Mouse (Mus musculus) frontal cortex, adult (tissue): ENCODE data around the gene Klc1.

Experiments
- ATAC-seq: cut with Nextera tagmentation; 2 replicates; pipeline ENCODE4 v1.9.2; 2017; ENCODE audit warnings: mild to moderate bottlenecking, moderate library complexity, mixed read lengths; ENCODE audit not compliant: low TSS enrichment

The Klc1 gene

DNA sequence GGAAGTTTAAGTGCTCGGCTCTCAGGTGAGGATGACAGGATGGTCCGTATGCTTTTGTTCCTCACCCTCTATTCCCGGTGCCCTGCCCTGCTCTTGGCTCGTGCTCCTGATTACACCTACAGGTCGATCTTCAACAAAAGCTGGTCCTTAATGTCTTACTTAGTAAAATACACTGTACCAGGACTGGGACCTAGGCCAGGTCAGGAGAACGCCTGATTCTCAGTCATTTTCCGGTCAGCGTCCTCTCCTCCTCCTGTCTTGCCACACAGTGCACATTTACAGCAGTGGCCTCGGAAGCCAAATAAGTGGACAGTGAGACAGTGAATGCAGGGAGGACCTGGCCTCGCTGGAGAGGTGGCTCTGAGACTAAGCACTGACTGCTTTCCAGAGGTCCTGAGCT, 12.0 kb downstream of the Klc1 start:
- ATAC-seq: no peak

GRCm38 (mm10) chr12:111774156-111774555, 15.5 kb downstream of the Klc1 start:
- ATAC-seq: no peak

GRCm38 (mm10) chr12:111774845-111775244, 16.2 kb downstream of the Klc1 start:
- peak; percentile 51 for ATAC-seq

DNA sequence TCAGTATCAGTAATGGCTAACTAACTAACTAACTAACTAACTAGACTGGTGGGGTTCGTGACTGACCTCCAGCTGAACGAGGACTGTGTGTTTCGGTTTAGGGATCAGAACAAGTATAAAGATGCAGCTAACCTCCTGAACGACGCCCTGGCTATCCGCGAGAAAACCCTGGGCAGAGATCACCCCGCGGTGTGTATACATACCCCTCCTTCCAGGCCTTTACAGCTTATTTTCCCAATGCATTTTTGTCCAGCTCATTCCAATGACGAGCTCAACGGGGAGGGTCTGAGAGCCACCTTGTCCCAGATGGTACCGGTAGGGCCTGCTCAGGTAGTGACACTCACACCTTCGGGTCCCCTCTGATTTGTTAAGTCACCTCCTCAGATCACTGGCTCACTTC, 19.3 kb downstream of the Klc1 start:
- no peak for ATAC-seq

GRCm38 (mm10) chr12:111779544-111779943, 20.9 kb downstream of the Klc1 start:
- no peak for ATAC-seq

DNA sequence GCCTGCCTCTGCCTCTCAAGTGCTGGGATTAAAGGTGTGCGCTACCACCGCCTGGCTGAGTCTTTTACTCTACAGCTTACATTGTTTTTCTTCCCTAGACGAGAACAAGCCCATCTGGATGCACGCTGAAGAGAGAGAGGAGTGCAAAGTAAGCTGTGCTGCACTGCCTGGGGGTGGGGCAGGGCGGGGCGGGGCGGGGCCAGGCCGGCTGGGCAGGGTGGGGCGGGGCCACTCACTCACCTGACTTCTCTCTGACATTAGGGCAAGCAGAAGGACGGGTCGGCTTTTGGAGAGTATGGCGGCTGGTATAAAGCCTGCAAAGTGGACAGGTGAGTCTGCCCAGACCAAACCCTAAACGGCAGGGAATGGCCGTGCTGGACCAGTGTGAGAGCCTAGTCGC, 26.5 kb downstream of the Klc1 start:
- ATAC-seq: no peak

- no peak for ATAC-seq
These were observed 28.4 kb downstream of the Klc1 start for GRCm38 (mm10) chr12:111787015-111787414.

GRCm38 (mm10) chr12:111790090-111790489, 31.4 kb downstream of the Klc1 start:
- ATAC-seq: no peak

DNA sequence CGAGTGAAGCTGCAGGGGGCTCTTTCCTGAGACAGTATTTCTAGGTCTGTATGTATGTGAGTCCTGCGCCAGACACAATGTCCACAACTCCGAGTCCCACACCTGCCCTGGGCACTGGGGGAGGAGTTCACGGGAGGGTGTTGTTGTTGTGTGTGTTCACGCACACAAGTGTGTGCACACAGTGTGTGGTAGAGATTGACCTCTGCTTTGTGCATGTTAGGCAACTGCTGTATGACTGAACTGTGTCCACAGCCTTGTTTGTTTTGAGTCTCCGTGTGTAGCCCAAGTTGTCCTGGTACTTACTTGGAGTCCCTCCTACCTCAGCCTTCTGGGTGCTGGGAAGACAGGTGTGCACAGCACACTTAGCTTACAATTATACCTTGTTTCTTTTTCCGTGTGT, 32.0 kb downstream of the Klc1 start:
- no peak for ATAC-seq

DNA sequence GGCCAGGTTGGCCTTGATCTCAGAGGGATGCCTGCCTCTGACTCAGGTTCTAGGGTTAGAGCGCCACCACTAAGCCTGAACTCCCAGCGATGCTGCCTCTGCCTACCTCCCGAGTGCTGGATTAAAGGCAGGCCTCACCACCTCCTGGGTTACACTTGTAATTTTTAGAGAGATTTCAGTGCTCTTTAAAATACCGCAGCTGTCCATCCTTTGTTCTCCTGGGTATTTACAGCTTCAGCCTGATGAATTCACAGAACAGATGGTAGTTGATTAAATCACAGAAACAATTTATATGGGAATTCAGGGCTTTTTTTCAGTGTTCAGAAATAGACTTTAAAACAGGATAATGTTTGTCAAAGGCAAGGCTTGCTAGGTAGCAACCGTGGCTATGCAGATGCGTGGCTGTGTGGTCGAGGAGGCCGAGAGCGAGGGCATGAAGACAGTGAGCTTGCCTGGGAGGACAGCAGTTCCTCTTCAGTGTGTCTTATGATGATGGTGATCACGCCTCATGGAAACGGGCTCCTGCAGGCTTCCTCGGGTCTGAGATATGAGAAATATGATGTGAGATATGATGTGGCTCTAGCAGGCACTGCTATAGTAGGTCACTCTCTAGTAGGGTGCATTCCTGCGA, 32.9 kb downstream of the Klc1 start:
- peak; percentile 38 for ATAC-seq

GRCm38 (mm10) chr12:111794102-111794501, 35.5 kb downstream of the Klc1 start:
- peak; percentile 78 for ATAC-seq

DNA sequence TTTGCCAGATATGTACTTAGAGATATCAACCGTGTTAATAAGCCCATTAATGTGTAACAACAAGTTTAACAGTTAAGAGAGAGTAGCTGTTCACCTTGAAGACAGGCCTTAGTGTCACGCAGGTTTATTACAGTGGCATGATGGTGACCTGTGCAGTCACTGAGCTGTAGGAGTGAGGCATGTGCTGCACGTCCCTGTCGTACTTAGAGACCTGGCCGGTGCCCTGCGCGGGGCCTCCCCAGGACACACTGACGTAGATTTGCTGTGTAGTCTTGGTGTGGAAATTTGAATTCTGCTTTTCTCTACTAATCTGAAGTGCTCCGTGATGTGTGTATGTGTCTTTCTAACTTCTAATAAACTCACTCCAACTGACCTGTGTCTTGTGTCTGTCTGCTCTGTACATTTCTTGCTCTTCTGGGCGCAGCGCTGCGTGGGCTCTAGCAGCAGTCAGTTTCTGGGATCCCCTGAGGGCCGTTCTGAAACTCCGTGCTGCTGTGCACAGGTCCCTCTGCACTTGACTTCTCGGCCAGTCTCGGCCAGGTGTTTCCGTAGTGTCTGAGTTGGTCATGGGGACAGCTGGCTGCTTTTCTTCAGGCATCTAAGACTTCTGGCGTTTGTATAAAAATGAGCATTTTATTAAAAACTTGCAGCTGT, 36.0 kb downstream of the Klc1 start:
- ATAC-seq: no peak

DNA sequence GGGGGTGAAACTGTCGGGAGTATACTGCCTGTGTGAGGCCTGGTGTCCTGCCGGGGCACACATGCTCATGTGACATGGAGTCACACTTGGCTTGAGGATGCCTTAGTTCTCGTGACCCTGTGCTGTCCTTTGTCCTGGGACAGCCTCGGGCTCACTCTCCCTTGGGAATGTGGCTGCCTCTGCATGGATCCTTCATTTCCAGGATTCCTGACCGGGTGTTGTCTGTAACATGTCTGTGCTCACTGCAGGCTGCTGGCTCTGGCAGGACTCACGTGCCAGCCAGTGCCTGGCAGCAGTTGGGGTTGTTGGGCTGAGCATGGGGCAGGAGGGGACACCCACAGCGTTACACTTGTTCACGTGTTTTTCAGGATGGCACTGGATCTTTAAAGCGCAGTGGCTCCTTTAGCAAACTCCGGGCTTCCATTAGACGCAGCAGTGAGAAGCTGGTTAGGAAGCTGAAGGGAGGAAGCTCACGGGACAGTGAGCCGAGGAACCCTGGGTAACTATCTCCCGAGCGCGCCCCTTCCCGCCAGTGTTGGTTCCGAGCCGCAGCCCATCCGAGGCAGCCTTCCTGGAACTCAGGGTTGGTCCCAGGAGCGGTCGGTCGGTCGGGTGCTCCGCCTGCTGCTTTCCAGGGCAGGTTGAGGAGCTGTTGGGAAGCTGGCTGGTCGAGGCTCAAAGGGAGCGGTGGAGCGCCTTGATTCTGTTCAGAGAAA, 36.7 kb downstream of the Klc1 start:
- no peak for ATAC-seq

DNA sequence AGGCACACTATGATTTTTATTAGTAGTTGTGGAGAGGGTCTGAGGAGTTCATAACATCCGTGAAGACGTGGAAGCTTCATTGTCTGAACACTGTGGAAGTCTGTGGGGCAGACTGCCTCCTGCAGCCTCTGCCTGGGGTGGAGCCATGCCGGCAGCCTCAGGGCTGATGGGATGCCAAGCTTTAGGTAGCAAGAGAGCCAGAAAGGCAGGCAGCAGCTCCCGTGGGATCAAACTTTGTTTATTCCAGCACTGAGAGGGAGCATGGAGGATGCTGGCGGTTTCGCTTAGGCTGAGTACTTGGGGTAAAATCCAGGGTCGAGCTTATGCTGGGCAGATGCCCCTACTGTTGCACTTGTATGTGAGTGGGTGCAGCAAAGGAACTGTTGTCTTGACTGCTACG, 38.6 kb downstream of the Klc1 start:
- no peak for ATAC-seq

DNA sequence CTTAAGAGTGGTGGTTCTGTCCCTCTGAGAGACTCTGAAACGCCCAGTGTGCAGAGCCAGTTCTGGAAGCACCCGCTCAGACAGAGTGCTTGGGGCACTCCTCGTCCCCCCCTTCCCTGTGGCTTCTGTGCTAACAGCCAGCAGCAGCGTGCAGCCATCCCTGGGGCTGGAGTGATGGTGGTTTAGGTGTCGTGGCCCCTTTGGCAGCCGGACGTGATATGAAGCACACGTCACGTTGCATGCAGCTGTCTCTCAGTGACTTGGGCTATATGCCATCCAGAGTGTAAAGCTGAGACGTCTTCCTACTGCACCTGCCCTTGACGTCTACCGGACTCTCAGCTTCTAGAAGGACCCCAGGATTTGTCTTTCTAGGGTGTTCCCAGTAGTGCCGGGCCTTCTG, 39.8 kb downstream of the Klc1 start:
- ATAC-seq: no peak

DNA sequence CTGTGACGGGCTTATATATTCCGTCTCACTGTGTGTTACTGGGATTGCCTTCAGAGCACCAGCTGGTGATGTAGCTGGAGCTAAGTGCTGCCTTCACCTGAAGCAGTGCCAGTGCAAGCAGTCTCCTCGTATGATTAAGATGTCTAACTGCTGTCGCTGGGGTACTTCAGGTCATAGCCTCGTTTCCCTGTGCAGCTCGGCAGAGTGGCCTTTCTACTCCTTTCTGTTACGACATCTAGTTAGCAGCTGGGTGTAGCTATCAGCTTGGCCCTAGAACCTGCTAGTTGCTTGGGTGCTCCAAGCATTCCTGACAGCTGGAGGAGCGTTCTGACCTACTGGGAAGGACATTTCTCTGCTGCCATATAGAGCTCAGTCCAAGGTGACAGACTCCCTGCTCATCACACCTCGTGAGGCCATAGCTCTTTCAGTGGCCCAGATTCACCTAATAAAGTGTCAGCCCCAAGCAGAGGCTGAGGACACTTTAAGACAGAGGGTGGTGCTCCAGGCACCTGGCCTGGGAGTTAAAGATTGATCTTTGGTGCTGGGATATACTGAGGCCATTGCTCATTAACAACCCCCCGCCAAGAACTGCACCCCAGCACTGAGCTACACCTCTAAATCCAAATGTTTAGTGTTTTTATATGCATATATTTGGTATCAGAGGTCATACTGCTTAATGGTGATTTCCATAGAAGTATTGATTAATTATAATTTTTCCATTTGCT, 42.0 kb downstream of the Klc1 start:
- ATAC-seq: peak; percentile 34; the same call in 1 of the 2 replicates

DNA sequence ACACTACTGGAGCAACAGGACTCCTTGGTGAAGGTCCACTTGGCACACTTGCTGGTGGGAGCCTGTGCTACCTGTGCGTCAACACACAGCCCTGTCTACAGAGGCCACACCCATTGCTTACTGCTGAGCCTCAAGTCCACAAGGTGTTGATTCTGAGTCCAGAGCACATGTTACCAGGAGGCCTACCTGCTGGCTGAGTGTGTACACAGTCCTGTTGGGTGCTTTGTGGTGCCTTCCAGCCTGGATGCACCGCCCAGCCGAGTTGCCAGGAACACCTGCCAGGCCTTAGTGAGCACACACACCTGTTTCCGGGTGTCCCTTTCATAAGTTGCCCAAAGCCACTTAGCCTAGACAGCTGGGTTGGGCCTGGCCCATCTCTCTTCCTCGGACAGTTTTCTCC, 44.9 kb downstream of the Klc1 start:
- ATAC-seq: no peak

GRCm38 (mm10) chr12:111808775-111809174, 50.1 kb downstream of the Klc1 start:
- ATAC-seq: no peak

GRCm38 (mm10) chr12:111809762-111810161, 51.1 kb downstream of the Klc1 start:
- ATAC-seq: peak; percentile 21

GRCm38 (mm10) chr12:111812075-111812474, 53.4 kb downstream of the Klc1 start:
- ATAC-seq: no peak

DNA sequence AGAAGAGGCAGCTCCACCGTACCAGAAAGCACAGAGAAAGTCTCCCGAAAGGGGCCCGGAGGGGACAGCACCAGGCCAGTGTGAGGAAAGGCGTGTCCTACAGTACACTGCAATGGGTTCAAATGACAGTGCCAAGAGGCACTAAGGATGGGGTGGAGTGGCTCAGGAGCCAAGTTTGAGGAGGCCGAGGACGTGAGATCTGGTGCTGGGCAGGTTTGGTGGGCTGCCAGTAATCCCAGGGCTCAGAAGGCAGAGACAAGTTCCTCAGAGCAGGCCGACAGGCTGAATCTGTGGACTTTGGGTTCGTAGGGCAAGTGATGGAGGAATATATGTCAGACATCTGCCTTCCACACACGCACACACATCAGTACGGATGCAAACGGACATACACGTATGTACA, 54.0 kb downstream of the Klc1 start:
- no peak for ATAC-seq

GRCm38 (mm10) chr12:111813111-111813765, 54.6 kb downstream of the Klc1 start:
- no peak for ATAC-seq
